ENCODE assay signal across 10 mouse cellular contexts in genomic region chr5:43328579-43328978, GRCm38 (mm10).
DNase-seq lines count a peak whose midpoint lies in the region; ATAC-seq and TF ChIP-seq lines count a peak whose summit lies in the region.
"Had no signal": no experiment of that assay in that cellular context is flagged by ENCODE, and none has a peak within 500 bp of the region (broad histone marks: within the 10 kb centered on the region; RNA-seq: fewer than 3 reads in every experiment).

No protein-coding gene starts in this region.

- no peak for ATAC-seq in liver, postnatal 0 days
- no peak for ATAC-seq in CD4-positive, CD25-positive, alpha-beta regulatory T cell, adult 4 months
- no peak for ATAC-seq in hindbrain, embryonic 14.5 days (ENCODE audit: low FRiP score)

- H3K4me1 ChIP-seq in liver, postnatal 0 days (ENCODE audit: insufficient read depth) = peaks cover 8% of the 10 kb centered on the region; the same call in 1 of the 2 replicates
- no peaks in the 10 kb centered on the region for H3K4me1 ChIP-seq in hindbrain, embryonic 14.5 days (replicated peaks; ENCODE audit: control insufficient read depth, insufficient read depth, low read length)
- H3K4me1 ChIP-seq: liver, embryonic 13.5 days had no signal

- H3K27ac ChIP-seq in liver, postnatal 0 days (ENCODE audit: low read depth) = no peak overlapping the region
- no peak overlapping the region for H3K27ac ChIP-seq in hindbrain, embryonic 14.5 days
- H3K27ac ChIP-seq: liver, embryonic 13.5 days had no signal

- H3K4me2 ChIP-seq in liver, postnatal 0 days (ENCODE audit: low read depth, low read length) = no peak overlapping the region
- H3K4me2 ChIP-seq in hindbrain, embryonic 14.5 days (replicated peaks) = no peak overlapping the region
- H3K4me2 ChIP-seq: liver, embryonic 13.5 days had no signal

- H3K4me3 ChIP-seq in liver, postnatal 0 days (ENCODE audit: low read depth, low read length) = no peak overlapping the region
- H3K4me3 ChIP-seq in hindbrain, embryonic 14.5 days (replicated peaks; ENCODE audit: low read length) = no peak overlapping the region
- H3K4me3 ChIP-seq: liver, embryonic 13.5 days had no signal

- H3K9ac ChIP-seq in liver, postnatal 0 days (replicated peaks) = no peak overlapping the region
- no peak overlapping the region for H3K9ac ChIP-seq in hindbrain, embryonic 14.5 days
- H3K9ac ChIP-seq: liver, embryonic 13.5 days had no signal

- no peaks in the 10 kb centered on the region for H3K36me3 ChIP-seq in liver, postnatal 0 days (replicated peaks; ENCODE audit: insufficient read depth, low read length)
- no peaks in the 10 kb centered on the region for H3K36me3 ChIP-seq in hindbrain, embryonic 14.5 days (replicated peaks; ENCODE audit: control insufficient read depth, insufficient read depth)
- H3K36me3 ChIP-seq: liver, embryonic 13.5 days had no signal

- H3K9me3 ChIP-seq in liver, postnatal 0 days (ENCODE audit: low read length) = no peaks in the 10 kb centered on the region
- H3K9me3 ChIP-seq in hindbrain, embryonic 14.5 days (ENCODE audit: control insufficient read depth, low read length) = no peaks in the 10 kb centered on the region
- H3K9me3 ChIP-seq: liver, embryonic 13.5 days had no signal

- TF ChIP-seq CTCF in brain, embryonic 14.5 days (IDR thresholded peaks at IDR 0.05; ENCODE audit: borderline replicate concordance, extremely low read depth, insufficient read depth, insufficient read length) = no peak
- no peak for TF ChIP-seq CTCF in liver, postnatal 0 days (IDR thresholded peaks at IDR 0.05; ENCODE audit: low read depth)

- no peaks in the 10 kb centered on the region for H3K27me3 ChIP-seq in liver, postnatal 0 days (ENCODE audit: insufficient read depth, low read length)
- H3K27me3 ChIP-seq in hindbrain, embryonic 14.5 days (ENCODE audit: control insufficient read depth, insufficient read depth, low read length) = no peaks in the 10 kb centered on the region
- H3K27me3 ChIP-seq: liver, embryonic 13.5 days had no signal

- peak; percentile 5 for DNase-seq in embryo, embryonic 9.5 days (ENCODE audit: extremely low spot score)
- no peak for DNase-seq in embryo, embryonic 10.5 days (ENCODE audit: low spot score)
- peak; percentile 32 for DNase-seq in layer of hippocampus, adult 11-12 months (ENCODE audit: low spot score)
- no peak for DNase-seq in layer of hippocampus, adult 18-20 months (ENCODE audit: low spot score in 2 of 2)
- DNase-seq in brain, embryonic 14.5 days (ENCODE audit: low read depth) = peak; percentile 70
- DNase-seq in liver, postnatal 0 days = peak; percentile 26
- DNase-seq in hindbrain, embryonic 14.5 days (ENCODE audit: low spot score) = no peak
- DNase-seq: cerebellum, adult 2 months; liver, embryonic 13.5 days had no signal

- 44% methylated on average over 4 of the region's 4 CpGs for WGBS in liver, postnatal 0 days (ENCODE audit: insufficient replicate concordance)
- WGBS in hindbrain, embryonic 14.5 days = 29% methylated on average over 4 of the region's 4 CpGs

- TF ChIP-seq POLR2A in brain, embryonic 14.5 days (IDR thresholded peaks at IDR 0.05; ENCODE audit: borderline replicate concordance, extremely low read depth, insufficient read depth, insufficient read length, poor library complexity, severe bottlenecking) = no peak

- no peak for TF ChIP-seq EP300 in liver, postnatal 0 days (IDR thresholded peaks at IDR 0.05; ENCODE audit: low read depth)

Comparison
In these comparisons a context has a peak if more than half of its experiments do, and no peak if none do; other contexts are left out.
1. DNase-seq: peak in embryo, embryonic 9.5 days (single experiment), layer of hippocampus, adult 11-12 months (single experiment), brain, embryonic 14.5 days (single experiment) and liver, postnatal 0 days (single experiment); none in embryo, embryonic 10.5 days (single experiment), layer of hippocampus, adult 18-20 months (0 of 2) and hindbrain, embryonic 14.5 days (single experiment).